In the genomic region with DNA sequence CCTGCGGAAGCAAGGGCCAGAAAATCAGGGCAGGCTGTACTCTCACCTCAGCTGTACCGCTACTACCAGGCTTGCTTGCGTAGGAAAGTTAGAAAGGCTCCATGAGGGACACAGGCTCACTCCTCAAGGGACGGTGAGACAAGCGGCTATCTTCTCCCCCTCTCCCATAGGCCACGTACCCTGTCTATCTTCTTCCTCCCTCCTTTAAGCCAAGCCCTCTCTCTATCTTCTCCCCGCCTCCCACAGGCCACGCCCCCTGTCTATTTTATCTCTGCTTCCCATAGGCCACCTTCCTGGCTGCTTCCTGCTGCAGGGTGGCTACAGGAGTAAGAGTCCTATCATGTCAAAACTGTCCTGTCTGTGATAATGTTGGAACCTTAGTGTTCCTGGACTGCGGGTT, we compare ENCODE assay signal across 18 mouse cellular contexts.
A peak's percentile ranks its signal among the peaks of the same experiment; 100 is the strongest.
DNase-seq lines count a peak whose midpoint lies in the region; ATAC-seq lines count a peak whose summit lies in the region.
"Had no signal": no experiment of that assay in that cellular context is flagged by ENCODE, and none has a peak within 500 bp of the region (broad histone marks: within the 10 kb centered on the region; RNA-seq: fewer than 3 reads in every experiment).

No protein-coding gene starts in this region.

- H3K9me3 ChIP-seq in heart, embryonic 13.5 days = peaks cover 15% of the 10 kb centered on the region; the same call in 1 of the 2 replicates
- no peaks in the 10 kb centered on the region; the same call in 1 of the 2 replicates for H3K9me3 ChIP-seq in liver, embryonic 16.5 days (replicated peaks; ENCODE audit: control insufficient read depth, low read length)
- H3K9me3 ChIP-seq: embryonic facial prominence, embryonic 13.5 days; neural tube, embryonic 15.5 days had no signal

- H3K36me3 ChIP-seq in heart, embryonic 13.5 days = no peaks in the 10 kb centered on the region
- no peaks in the 10 kb centered on the region for H3K36me3 ChIP-seq in liver, embryonic 16.5 days (ENCODE audit: control insufficient read depth, insufficient read depth)
- H3K36me3 ChIP-seq: embryonic facial prominence, embryonic 13.5 days; neural tube, embryonic 15.5 days had no signal

- no peaks in the 10 kb centered on the region; the same call in 1 of the 2 replicates for H3K27me3 ChIP-seq in heart, embryonic 13.5 days (replicated peaks)
- H3K27me3 ChIP-seq in liver, embryonic 16.5 days (ENCODE audit: control insufficient read depth, insufficient read depth, low read depth, low read length) = no peaks in the 10 kb centered on the region
- H3K27me3 ChIP-seq: embryonic facial prominence, embryonic 13.5 days; neural tube, embryonic 15.5 days; Patski had no signal

- ATAC-seq in heart, embryonic 13.5 days (ENCODE audit: extremely low read depth, insufficient number of reproducible peaks, low FRiP score, low TSS enrichment) = peak; percentile 64
- ATAC-seq in liver, embryonic 16.5 days (ENCODE audit: low read depth) = peak; percentile 27; the same call in 1 of the 2 replicates
- ATAC-seq in activated CD4-positive, CD25-positive, alpha-beta regulatory T cell, adult 4 months = no peak
- ATAC-seq: forebrain, embryonic 16.5 days; Patski had no signal

- no peak for DNase-seq in heart, adult 18-20 months
- peak; percentile 79 for DNase-seq in MEL-GATA-1-ER (ENCODE audit: extremely low read depth, low read depth)
- DNase-seq in embryo, embryonic 11.5 days (ENCODE audit: low read depth, low spot score) = peak; percentile 30
- no peak for DNase-seq in gastrocnemius, postnatal 10 days
- DNase-seq in cerebellum, adult 18-20 months = no peak
- DNase-seq: adrenal gland, postnatal 25 days; cerebellum, adult 8-10 months; kidney, adult 18-20 months; lung, postnatal 4 days; right cerebral cortex, postnatal 14 days; thymus, postnatal 14 days had no signal

- peak overlapping the region; percentile 35 for H3K4me2 ChIP-seq in heart, embryonic 13.5 days
- no peak overlapping the region for H3K4me2 ChIP-seq in liver, embryonic 16.5 days (ENCODE audit: low read depth, low read length)
- H3K4me2 ChIP-seq: embryonic facial prominence, embryonic 13.5 days; neural tube, embryonic 15.5 days had no signal

- WGBS in heart, embryonic 13.5 days = 60% methylated on average over 9 of the region's 9 CpGs
- WGBS in liver, embryonic 16.5 days (ENCODE audit: insufficient replicate concordance) = 53% methylated on average over 9 of the region's 9 CpGs

- no peak overlapping the region for H3K9ac ChIP-seq in heart, embryonic 13.5 days
- no peak overlapping the region for H3K9ac ChIP-seq in liver, embryonic 16.5 days (ENCODE audit: low read depth, low read length)
- H3K9ac ChIP-seq: embryonic facial prominence, embryonic 13.5 days; neural tube, embryonic 15.5 days had no signal

- H3K4me3 ChIP-seq in heart, embryonic 13.5 days = no peak overlapping the region
- no peak overlapping the region for H3K4me3 ChIP-seq in liver, embryonic 16.5 days (ENCODE audit: low read depth, low read length)
- H3K4me3 ChIP-seq: embryonic facial prominence, embryonic 13.5 days; neural tube, embryonic 15.5 days had no signal

- no peak overlapping the region for H3K27ac ChIP-seq in heart, embryonic 13.5 days (replicated peaks)
- no peak overlapping the region for H3K27ac ChIP-seq in liver, embryonic 16.5 days (ENCODE audit: low read length)
- H3K27ac ChIP-seq: embryonic facial prominence, embryonic 13.5 days; neural tube, embryonic 15.5 days had no signal

- H3K4me1 ChIP-seq in heart, embryonic 13.5 days = peaks cover 4% of the 10 kb centered on the region; the same call in 1 of the 2 replicates
- no peaks in the 10 kb centered on the region for H3K4me1 ChIP-seq in liver, embryonic 16.5 days (ENCODE audit: control insufficient read depth, low read depth, low read length)
- H3K4me1 ChIP-seq: embryonic facial prominence, embryonic 13.5 days had no signal

Comparison
In these comparisons a context has a peak if more than half of its experiments do, and no peak if none do; other contexts are left out.
1. DNase-seq: peak in MEL-GATA-1-ER (single experiment) and embryo, embryonic 11.5 days (single experiment); none in heart, adult 18-20 months (0 of 2), gastrocnemius, postnatal 10 days (single experiment) and cerebellum, adult 18-20 months (0 of 2).